Mouse (Mus musculus) megakaryocyte, embryonic 14.5 days (primary cell): ENCODE data around the gene Cxcl3.

ENCODE experiments used
- FLI1 ChIP-seq: IDR thresholded peaks from 2 replicates; pipeline ENCODE4 v1.6.1; 2012; ENCODE audit warnings: low read length, inconsistent platforms, mixed read lengths
- GATA1 ChIP-seq: IDR thresholded peaks from 3 replicates; pipeline ENCODE4 v1.6.1; 2012; ENCODE audit warnings: mixed read lengths, low read length, inconsistent platforms, borderline replicate concordance

GRCm38 (mm10) chr5:90760303-90760702 lies 25.6 kb upstream of the Cxcl3 start:
- TF ChIP-seq FLI1 (no peak), GATA1 (no peak)
